Mouse (Mus musculus): ENCODE data around the gene Ostf1. TPM values are rescaled to one million over a fixed set of nuclear protein-coding genes. Genes with fewer than 3 reads are reported as not detected.
A peak's percentile ranks its signal among the peaks of the same experiment; 100 is the strongest.

Ostf1 gene
- polyA plus RNA-seq, 1 experiment from 2014 or later = 114 TPM

DNA sequence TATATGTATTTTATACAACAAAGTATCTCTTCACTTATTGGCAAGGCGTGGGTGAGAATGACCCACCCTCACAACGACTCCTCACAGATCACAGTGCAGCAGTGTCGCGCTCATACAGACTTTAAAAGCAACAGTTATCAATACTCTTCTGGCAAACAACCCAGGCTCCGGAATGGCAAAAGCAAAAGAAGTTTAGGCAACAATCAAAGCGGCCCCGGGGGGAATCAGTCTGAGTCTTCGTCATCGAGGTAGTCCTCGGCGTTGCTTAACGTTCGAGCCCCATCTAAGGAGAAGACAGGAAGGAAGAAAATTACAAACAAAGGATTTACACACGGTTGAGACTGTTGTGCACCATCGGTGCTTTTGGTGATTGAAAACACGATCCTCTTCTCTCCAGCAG is 50.6 kb downstream of the Ostf1 start:
- Histone ChIP-seq H3K9ac (no peak overlapping the region), H3K27me3 (no peaks in the 10 kb centered on the region), H3K27ac (no peak overlapping the region), H3K4me2 (no peak overlapping the region), H3K9me3 (replicated peaks) (no peaks in the 10 kb centered on the region), H3K4me1 (peaks cover 32% of the 10 kb centered on the region), H3K4me3 (replicated peaks) (no peak overlapping the region), H3K36me3 (peaks cover 29% of the 10 kb centered on the region)
- WGBS = 95% methylated on average over 16 of the region's 16 CpGs
- ATAC-seq (replicated peaks; ENCODE audit: low FRiP score) = no peak

DNA sequence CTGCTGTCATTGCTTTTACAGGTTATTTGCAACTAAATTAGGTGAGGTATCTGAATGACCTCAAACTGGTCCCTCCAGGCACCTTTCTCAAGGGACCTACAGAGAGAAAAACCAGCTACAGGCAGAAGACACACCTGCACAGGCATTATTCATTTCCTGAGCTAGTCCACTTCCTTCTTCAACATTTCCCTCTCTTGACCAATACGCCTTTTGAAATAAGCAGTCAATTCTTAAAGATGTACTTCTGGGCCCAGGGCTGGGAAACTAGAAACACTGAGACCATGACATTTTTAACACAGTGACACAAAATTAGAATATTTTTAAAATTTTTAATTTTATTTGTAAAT is 52.6 kb downstream of the Ostf1 start:
- H3K4me1 ChIP-seq = peaks cover 27% of the 10 kb centered on the region
- 92% methylated on average over 1 of the region's 1 CpGs for WGBS
- H3K4me2 ChIP-seq = 0 out of 2 replicates have a peak overlapping the region, but pooled peaks have one; percentile 49
- H3K27ac ChIP-seq = peak overlapping the region; percentile 92
- no peak overlapping the region for H3K4me3 ChIP-seq (replicated peaks)
- no peak for ATAC-seq (replicated peaks; ENCODE audit: low FRiP score)
- H3K36me3 ChIP-seq = peaks cover 16% of the 10 kb centered on the region
- H3K9me3 ChIP-seq (replicated peaks) = no peaks in the 10 kb centered on the region
- H3K9ac ChIP-seq = no peak overlapping the region
- no peaks in the 10 kb centered on the region for H3K27me3 ChIP-seq

DNA sequence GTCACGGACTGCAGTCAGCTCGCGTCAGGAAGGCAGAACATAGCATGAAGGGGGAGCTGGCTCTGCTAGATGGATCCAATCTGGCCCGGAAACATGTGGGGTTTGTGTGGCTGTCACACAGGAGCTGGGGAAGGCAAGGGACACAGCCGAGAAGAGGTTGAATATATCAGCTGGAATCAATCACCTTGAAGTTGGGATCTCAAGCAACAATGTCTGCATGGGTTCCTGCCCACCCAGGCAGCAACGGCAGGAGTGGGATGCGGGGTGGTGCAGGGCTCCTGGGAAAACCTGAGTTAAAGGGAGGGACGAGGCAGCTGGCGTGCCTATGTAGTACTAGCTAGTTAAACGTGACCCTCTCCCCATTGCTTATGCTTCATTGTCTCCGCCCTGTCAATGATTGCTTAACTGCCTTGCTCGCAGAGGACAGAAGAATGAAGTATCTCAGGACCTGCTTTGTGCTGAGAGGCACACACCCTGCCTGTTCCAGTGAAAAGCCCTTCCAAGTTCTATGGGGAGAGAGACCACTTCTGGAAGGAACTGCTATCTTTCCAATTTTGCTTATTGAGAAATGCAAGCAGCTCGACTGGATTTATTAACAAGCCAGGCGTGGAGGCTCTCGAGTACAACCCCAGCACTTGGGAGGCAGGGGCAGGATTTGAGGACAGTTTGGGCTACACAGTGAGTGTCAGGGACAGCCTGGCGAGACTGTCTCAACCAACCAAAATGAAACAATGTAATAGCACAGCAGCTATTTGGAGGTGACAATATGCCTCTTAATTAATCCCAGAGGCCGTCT is 53.2 kb downstream of the Ostf1 start:
- no peak overlapping the region for H3K9ac ChIP-seq
- ATAC-seq (replicated peaks; ENCODE audit: low FRiP score) = peak; percentile 92
- H3K4me2 ChIP-seq = peak overlapping the region; percentile 49
- peak overlapping the region; percentile 92 for H3K27ac ChIP-seq
- 15% methylated on average over 17 of the region's 17 CpGs for WGBS
- H3K4me3 ChIP-seq (replicated peaks) = peak overlapping the region; percentile 11
- H3K9me3 ChIP-seq (replicated peaks) = no peaks in the 10 kb centered on the region
- peaks cover 27% of the 10 kb centered on the region for H3K4me1 ChIP-seq
- peaks cover 12% of the 10 kb centered on the region for H3K36me3 ChIP-seq
- no peaks in the 10 kb centered on the region for H3K27me3 ChIP-seq

DNA sequence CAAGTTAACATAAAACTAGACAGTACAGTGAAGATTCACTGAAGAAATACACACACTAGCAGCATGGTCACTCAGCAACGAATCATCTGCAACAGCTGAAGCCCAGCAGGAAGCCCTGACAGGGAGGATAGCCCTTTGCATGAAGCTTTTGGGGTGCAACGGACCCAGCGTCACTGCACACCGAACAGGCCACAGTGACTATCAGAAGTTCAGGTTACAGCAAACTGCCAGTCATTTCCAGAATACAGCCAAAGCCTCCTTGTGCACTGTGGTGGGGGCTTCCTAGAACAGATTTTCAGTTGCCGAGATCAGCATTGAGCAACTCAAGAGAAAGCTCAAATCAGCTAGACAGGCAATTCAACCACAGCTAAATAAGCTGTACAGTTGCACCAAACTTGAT is 54.3 kb downstream of the Ostf1 start:
- peaks cover 29% of the 10 kb centered on the region for H3K4me1 ChIP-seq
- peaks cover 9% of the 10 kb centered on the region for H3K36me3 ChIP-seq
- H3K9me3 ChIP-seq (replicated peaks) = no peaks in the 10 kb centered on the region
- H3K4me3 ChIP-seq (replicated peaks) = no peak overlapping the region
- peak overlapping the region; percentile 92 for H3K27ac ChIP-seq
- peak overlapping the region; percentile 49; the same call in 1 of the 2 replicates for H3K4me2 ChIP-seq
- 37% methylated on average over 5 of the region's 5 CpGs for WGBS
- no peak overlapping the region for H3K9ac ChIP-seq
- no peak; the same call in 1 of the 2 replicates for ATAC-seq (replicated peaks; ENCODE audit: low FRiP score)
- H3K27me3 ChIP-seq = no peaks in the 10 kb centered on the region

DNA sequence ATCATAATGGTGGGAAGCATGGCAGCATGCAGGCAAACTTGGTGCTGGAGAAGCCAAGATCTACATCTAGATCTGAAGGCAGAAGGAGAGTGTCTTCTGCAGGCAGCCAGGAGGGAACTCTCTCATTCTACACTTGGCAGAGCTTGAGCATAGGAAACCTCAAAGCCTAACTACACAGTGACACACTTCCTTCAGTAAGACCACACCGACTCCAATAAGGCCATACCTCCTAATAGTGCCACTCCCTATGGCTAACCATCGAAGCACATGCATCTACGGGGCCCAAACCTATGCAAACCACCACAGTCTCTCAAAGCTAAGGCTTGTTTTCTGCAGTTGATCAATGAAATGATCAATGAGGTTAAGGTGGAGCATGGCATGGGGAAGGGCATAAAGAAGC is 55.7 kb downstream of the Ostf1 start:
- Histone ChIP-seq H3K27ac (no peak overlapping the region), H3K9ac (no peak overlapping the region), H3K27me3 (no peaks in the 10 kb centered on the region), H3K4me1 (peaks cover 29% of the 10 kb centered on the region), H3K9me3 (replicated peaks) (no peaks in the 10 kb centered on the region), H3K4me3 (replicated peaks) (no peak overlapping the region), H3K4me2 (no peak overlapping the region), H3K36me3 (peaks cover 3% of the 10 kb centered on the region)
- 92% methylated on average over 3 of the region's 3 CpGs for WGBS
- ATAC-seq (replicated peaks; ENCODE audit: low FRiP score) = no peak

DNA sequence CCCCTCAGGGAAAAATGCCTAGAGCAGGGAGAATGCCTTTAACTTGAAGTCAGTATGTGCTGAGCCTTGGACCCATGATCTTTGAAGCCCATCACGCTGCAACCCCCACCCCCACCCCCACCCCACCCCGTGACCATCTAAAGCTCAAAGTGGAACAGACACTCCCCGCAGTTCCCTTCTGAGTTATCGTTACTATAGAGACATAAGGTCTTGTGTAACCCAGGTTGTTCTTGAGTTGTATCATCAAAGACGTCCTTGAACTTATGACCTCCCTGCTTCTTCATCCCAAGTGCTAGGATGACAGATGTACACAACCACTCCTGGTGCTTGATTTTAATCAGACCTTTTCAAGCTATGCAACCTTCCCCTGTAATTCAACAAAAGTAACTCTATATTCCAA is 57.7 kb downstream of the Ostf1 start:
- 39% methylated on average over 5 of the region's 5 CpGs for WGBS
- Histone ChIP-seq H3K27me3 (no peaks in the 10 kb centered on the region), H3K27ac (peak overlapping the region; percentile 45; the same call in 1 of the 2 replicates), H3K4me3 (replicated peaks) (no peak overlapping the region), H3K9me3 (replicated peaks) (no peaks in the 10 kb centered on the region), H3K9ac (no peak overlapping the region), H3K36me3 (no peaks in the 10 kb centered on the region), H3K4me1 (peaks cover 21% of the 10 kb centered on the region), H3K4me2 (no peak overlapping the region)
- ATAC-seq (replicated peaks; ENCODE audit: low FRiP score) = peak; percentile 15; the same call in 1 of the 2 replicates

DNA sequence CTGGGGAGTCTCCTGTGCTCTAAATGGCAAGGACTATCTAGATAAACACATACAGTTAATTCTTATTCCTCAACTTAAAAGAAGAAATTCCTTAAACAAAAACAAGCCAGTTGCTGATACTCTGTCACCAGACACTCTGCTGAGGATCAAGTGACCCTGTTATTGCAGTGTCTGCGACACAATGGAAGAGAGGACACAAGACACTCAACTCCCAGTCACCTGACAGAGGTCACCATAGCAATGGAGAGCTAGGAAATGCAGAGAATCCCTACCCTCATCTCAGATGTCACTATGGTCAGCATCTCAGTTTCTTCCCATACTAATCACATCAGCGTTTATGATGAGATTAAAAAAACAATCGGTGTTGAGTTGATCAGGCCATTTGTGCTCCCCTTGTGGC is 58.2 kb downstream of the Ostf1 start:
- Histone ChIP-seq H3K4me3 (replicated peaks) (no peak overlapping the region), H3K9me3 (replicated peaks) (no peaks in the 10 kb centered on the region), H3K4me2 (no peak overlapping the region), H3K36me3 (no peaks in the 10 kb centered on the region), H3K9ac (no peak overlapping the region), H3K27me3 (no peaks in the 10 kb centered on the region), H3K4me1 (peaks cover 16% of the 10 kb centered on the region), H3K27ac (peak overlapping the region; percentile 45; the same call in 1 of the 2 replicates)
- 33% methylated on average over 3 of the region's 3 CpGs for WGBS
- peak; percentile 37 for ATAC-seq (replicated peaks; ENCODE audit: low FRiP score)

DNA sequence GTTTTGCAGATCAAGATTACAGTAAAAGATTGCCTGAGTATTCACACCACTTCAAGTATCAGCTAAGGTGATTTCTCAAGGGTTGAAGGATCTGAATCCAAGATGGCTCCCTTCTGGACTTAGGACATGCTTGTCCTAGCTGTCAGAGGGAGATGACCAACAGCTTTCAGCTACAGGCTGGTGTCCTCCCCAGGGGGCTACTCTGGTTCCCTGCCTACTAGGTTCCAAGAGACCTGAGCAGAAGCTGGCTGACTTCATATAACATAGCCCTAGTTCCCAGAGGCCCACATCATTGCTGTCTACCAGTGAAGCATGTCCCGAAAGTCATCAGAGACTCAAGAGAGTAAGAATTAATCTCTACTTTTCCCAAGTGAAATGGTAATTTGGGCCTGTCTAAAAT is 62.1 kb downstream of the Ostf1 start:
- peaks cover 3% of the 10 kb centered on the region; the same call in 1 of the 2 replicates for H3K4me1 ChIP-seq
- H3K27me3 ChIP-seq = no peaks in the 10 kb centered on the region
- H3K4me3 ChIP-seq (replicated peaks) = no peak overlapping the region
- H3K9me3 ChIP-seq (replicated peaks) = no peaks in the 10 kb centered on the region
- no peak overlapping the region for H3K9ac ChIP-seq
- no peaks in the 10 kb centered on the region for H3K36me3 ChIP-seq
- no peak overlapping the region for H3K4me2 ChIP-seq
- no peak for ATAC-seq (replicated peaks; ENCODE audit: low FRiP score)
- 95% methylated on average over 1 of the region's 1 CpGs for WGBS
- no peak overlapping the region for H3K27ac ChIP-seq

DNA sequence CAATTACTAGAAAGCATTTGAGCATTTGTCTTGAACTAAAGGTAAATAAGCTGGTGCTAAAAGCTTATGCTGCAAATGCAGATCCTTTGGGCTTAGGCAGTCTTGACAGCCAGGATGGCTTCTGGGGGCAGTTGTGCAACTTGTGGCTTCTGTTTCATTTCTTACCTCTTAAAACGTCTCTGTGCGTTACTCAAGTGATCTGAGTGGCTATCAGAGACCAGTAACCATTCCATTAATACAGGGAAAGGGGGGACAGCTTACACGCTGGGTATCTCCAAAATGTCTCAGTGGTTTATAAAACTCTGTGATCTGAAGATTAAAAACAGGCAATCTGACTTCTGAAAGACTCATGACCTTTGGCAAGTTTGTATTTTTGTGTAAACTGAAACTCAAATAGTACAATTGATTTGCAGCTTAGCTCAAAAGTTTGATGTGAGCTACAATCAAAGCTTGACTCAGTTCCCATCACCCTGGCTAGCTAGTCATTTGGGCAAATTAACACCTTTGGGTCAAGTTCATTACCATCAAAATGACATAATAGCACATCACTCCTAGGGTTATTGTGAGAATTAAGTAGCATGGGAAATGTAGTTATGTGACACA is 62.7 kb downstream of the Ostf1 start:
- H3K27ac ChIP-seq = no peak overlapping the region
- no peaks in the 10 kb centered on the region for H3K36me3 ChIP-seq
- 79% methylated on average over 3 of the region's 3 CpGs for WGBS
- H3K4me2 ChIP-seq = no peak overlapping the region
- H3K4me3 ChIP-seq (replicated peaks) = no peak overlapping the region
- H3K4me1 ChIP-seq = peaks cover 3% of the 10 kb centered on the region; the same call in 1 of the 2 replicates
- no peaks in the 10 kb centered on the region for H3K27me3 ChIP-seq
- H3K9me3 ChIP-seq (replicated peaks) = no peaks in the 10 kb centered on the region
- H3K9ac ChIP-seq = no peak overlapping the region
- ATAC-seq (replicated peaks; ENCODE audit: low FRiP score) = no peak

DNA sequence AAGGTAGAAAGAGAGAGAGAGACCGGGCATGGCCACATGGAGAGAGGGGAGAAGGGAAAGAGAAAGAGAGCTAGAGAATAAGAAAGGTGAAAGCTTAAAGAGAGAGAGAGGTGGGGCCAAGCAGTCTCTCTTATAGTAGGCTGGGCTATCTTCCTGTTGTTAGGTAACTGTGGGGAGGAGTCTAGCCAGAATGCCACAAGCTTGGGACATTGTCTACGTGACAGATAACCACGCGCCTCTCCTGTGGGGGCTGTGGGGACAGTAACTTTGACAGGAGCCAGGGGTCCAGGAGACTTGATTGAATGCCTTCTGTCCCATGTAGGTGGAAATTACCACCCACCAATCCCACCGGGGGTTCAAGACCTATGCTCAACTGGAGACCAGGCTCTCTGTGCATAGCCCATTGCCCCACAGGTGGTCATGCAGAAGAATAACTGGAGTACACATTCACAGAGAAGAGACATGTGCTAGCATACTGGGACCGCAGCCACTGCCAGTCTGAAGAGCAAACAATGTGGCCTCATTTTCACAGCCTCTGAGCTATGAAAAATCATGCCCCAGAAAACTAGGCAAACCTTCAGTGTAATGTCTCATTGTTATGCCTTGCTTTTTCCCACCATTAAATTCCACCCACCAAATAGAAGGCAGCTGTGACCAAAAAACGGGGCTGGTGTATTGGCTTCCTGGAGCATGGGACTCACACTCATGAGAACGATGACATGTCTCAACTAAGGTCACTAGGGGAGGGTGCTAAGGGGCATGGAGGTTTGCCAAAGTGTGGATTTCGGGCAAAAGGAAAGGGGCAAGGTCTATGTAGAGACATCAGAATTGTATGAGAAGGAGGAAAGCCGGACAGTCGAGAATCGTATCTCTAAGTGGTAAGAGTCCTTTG is 63.4 kb downstream of the Ostf1 start:
- no peaks in the 10 kb centered on the region for H3K36me3 ChIP-seq
- no peak overlapping the region for H3K4me3 ChIP-seq (replicated peaks)
- 89% methylated on average over 12 of the region's 12 CpGs for WGBS
- H3K4me1 ChIP-seq = no peaks in the 10 kb centered on the region
- no peak overlapping the region for H3K27ac ChIP-seq
- H3K4me2 ChIP-seq = no peak overlapping the region
- H3K27me3 ChIP-seq = no peaks in the 10 kb centered on the region
- no peak for ATAC-seq (replicated peaks; ENCODE audit: low FRiP score)
- no peak overlapping the region for H3K9ac ChIP-seq
- no peaks in the 10 kb centered on the region for H3K9me3 ChIP-seq (replicated peaks)

DNA sequence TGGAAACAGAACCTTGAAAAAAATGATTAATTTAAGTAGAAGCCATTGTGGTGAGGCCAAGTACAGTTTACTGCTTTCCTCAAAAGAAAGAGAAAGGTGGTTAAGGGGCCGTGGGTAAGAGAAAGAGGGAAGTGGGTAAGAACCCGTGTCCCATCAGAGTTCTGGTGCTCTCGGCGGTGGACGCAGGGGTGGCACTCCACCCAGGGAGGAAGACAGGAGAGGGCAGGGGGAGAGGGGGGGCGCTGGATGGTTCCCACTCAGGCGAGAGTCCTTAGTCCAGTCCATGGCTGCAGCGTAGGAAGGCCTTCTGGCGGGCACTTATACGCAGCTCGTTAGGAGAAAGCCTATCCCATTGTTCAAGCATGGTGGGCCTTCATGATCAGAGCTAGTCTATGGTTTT is 64.1 kb downstream of the Ostf1 start:
- no peaks in the 10 kb centered on the region for H3K36me3 ChIP-seq
- H3K27me3 ChIP-seq = no peaks in the 10 kb centered on the region
- no peaks in the 10 kb centered on the region for H3K9me3 ChIP-seq (replicated peaks)
- no peaks in the 10 kb centered on the region for H3K4me1 ChIP-seq
- WGBS = 91% methylated on average over 11 of the region's 11 CpGs
- H3K9ac ChIP-seq = no peak overlapping the region
- H3K4me2 ChIP-seq = no peak overlapping the region
- ATAC-seq (replicated peaks; ENCODE audit: low FRiP score) = no peak
- H3K27ac ChIP-seq = no peak overlapping the region
- no peak overlapping the region for H3K4me3 ChIP-seq (replicated peaks)

DNA sequence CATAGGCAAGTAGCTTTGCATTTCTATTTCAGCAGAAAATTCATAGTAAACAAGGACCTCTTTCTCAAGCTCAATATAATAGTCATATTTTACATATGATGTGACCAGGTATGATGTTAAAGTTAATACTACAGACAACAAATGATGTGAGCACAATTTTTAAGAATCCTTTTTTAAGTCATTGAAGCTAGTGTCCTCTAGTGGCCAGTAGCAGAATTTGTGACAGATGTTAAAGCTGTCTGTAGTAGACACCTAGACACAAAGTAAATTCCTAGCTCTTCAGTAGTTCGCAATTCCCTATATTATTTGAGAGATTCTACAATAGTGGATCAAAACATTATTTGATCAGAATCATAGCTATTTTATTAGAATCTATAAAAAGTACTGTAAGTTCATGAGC is 73.9 kb downstream of the Ostf1 start:
- Histone ChIP-seq H3K9me3 (replicated peaks) (no peaks in the 10 kb centered on the region), H3K27ac (no peak overlapping the region), H3K4me3 (replicated peaks) (no peak overlapping the region), H3K9ac (no peak overlapping the region), H3K4me1 (no peaks in the 10 kb centered on the region), H3K36me3 (no peaks in the 10 kb centered on the region), H3K4me2 (no peak overlapping the region), H3K27me3 (no peaks in the 10 kb centered on the region)
- WGBS = 86% methylated on average over 1 of the region's 1 CpGs
- no peak for ATAC-seq (replicated peaks; ENCODE audit: low FRiP score)

All from kidney, embryonic 15.5 days (tissue).